Mouse (Mus musculus): ENCODE measurements around the gene Jarid2.

DNA sequence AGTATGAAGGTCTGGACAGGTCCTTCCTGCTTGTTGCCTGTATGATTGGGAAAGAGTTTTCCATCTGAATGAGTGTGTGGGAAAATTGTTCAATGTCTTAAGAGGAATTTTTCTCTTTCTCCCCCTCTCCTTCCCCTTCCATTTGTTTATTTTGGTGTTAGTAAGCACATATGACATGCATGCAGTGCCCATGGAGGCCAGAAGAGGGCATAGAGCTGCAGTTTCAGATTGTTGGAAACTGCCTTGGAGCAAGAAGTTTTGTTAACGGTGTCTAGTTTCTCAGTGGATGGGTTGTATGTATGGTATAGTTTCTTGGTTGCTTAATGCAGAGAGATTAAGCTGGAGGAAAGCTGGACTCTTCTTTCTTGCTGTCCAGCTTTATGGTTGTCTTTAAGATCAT lies 75.6 kb downstream of the Jarid2 start:
- TF ChIP-seq MAFK (IDR thresholded peaks at IDR 0.05; ENCODE audit: insufficient read depth, low read depth, low read length) = no peak
- no peak for TF ChIP-seq ZNF384 (IDR thresholded peaks at IDR 0.05; ENCODE audit: low read depth, low read length)
- no peak for TF ChIP-seq CHD2 (IDR thresholded peaks at IDR 0.05; ENCODE audit: low read depth, low read length)

Measured in ES-E14 (cell line).